Mouse (Mus musculus) bone marrow macrophage, adult 2 months (primary cell): ENCODE measurements around the gene Adora2a.

Source experiments
- CTCF ChIP-seq: IDR thresholded peaks from 2 replicates; pipeline ENCODE4 v1.5.1; 2012; ENCODE audit warnings: low read depth, mild to moderate bottlenecking, low read length, moderate library complexity
- POLR2A ChIP-seq: IDR thresholded peaks from 2 replicates; pipeline ENCODE4 v1.6.1; 2012; ENCODE audit warnings: mild to moderate bottlenecking, low read depth, low read length, borderline replicate concordance

DNA sequence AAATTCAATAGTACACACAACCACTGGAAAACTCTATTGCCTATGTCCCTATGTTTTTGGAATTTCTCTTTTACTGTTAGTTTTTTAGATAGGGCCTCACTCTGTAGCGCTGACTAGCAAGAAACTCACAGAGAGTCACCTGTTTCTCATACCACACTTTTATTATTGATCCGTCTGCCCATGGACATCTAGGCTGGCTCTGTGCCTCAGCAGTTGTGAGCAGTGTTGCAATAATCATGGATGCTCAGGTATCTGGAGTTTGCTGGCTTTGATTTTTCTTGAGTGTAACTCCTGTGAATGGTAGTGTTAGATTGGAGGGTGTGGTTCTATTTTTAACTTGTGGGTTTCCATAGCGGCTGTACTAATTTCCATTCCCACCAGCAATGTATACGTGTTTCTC, 38.7 kb downstream of the Adora2a start:
- TF ChIP-seq CTCF (no peak), POLR2A (no peak)
